Mouse (Mus musculus): ENCODE measurements around the gene Tmem53. TPM values are rescaled to one million over a fixed set of nuclear protein-coding genes. Genes with fewer than 3 reads are reported as not detected.
A peak's percentile ranks its signal among the peaks of the same experiment; 100 is the strongest.

Gene Tmem53
- polyA plus RNA-seq, 1 experiment = 6.8 TPM

DNA sequence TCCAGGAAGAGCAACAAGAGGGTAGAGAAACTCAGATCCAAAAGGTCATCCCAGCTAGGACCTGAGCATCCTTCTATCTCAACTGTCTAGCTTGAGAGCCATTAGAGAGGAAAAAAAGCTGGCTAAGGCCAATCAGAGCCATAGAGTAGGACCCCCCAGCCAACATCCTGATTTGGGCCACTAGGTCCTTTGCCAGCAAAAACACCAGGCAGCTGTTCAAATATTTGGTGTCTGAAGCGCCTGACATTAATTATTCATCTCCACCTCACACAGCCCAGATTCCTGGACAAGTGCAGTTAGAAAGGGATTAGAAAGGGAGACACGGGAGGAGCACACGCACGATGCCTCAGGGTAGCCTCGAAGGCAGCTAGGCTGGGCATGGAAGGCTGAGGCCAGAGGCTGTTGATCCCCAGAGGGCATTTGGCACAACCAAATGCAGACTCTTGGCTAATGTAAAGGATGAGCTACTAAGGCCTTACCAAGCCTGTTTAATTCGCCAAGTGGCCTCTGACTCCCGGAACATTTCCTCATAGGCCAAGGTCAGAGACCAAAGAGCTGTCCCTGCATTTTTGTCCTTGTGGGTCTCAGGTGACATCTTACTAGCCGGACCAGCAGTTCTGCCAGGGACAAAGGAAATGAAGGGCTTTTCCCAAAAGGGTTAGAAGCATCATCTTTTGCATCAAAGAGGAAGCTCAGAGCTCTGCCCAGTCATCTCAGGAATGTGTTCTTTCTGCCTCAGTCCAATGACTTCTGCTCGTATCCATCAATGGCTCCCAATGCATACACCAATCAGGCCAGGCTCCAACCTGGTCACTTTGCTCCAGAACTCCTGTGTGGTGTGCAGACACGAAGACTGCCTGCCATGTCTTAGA, 26.9 kb downstream of the Tmem53 start:
- TF ChIP-seq POLR2A (IDR thresholded peaks at IDR 0.05; ENCODE audit: low read depth, low read length) = no peak
- no peak for TF ChIP-seq CTCF (IDR thresholded peaks at IDR 0.05; ENCODE audit: borderline replicate concordance, insufficient read depth, low read length)
- H3K4me3 ChIP-seq (ENCODE audit: insufficient read depth, low read length) = no peak overlapping the region
- H3K27ac ChIP-seq (ENCODE audit: insufficient read depth, low read length) = no peak overlapping the region
- H3K4me1 ChIP-seq (ENCODE audit: control insufficient read depth, insufficient read depth, low read length) = peaks cover 14% of the 10 kb centered on the region

DNA sequence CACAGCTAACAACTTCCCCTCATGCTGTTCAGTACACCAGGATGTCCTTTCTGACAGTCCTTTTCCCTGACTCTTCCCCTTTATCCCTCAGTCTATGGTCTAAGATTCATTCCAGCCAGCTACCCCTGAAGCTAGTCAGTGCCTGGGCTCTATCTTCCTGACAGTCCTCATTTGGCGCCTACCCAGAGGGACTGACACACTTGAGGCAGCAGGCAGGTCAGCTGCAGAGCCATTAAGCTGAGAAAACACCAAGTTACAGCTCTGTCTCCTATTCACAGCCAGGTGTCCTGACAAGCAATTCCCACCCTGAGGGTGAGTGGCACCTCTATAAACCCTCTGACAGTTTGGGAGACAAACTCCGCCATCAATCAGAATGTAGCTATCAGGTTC, 27.5 kb downstream of the Tmem53 start:
- no peak for TF ChIP-seq CTCF (IDR thresholded peaks at IDR 0.05; ENCODE audit: borderline replicate concordance, insufficient read depth, low read length)
- TF ChIP-seq POLR2A (IDR thresholded peaks at IDR 0.05; ENCODE audit: low read depth, low read length) = no peak
- Histone ChIP-seq H3K4me3 (ENCODE audit: insufficient read depth, low read length) (no peak overlapping the region), H3K4me1 (ENCODE audit: control insufficient read depth, insufficient read depth, low read length) (peaks cover 18% of the 10 kb centered on the region), H3K27ac (ENCODE audit: insufficient read depth, low read length) (no peak overlapping the region)

DNA sequence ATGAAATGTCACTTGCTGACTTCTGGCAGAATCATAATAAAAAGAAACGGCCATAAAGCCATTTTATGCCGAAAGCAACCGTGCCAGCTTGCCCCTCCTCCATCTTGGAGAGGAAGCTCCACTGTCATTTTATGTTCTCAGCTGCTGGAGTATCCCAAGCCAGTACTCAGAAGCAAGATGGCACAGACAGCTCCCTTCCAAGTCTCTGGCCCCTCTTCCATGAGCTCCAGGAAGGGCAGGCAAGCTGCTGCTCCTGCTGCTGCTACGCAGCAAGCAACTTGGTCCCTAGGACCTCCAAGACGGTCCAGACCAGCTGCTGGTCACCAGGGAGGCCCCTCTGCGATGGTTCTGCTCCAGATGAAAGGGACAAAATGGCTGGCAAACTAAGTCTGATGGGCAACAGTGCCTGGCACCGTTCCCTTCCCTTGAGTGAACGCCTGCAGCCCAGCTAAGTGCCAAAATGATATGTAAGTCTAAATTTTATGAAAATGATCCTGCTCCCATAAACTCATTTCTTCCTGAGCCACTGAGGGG, 28.7 kb downstream of the Tmem53 start:
- Histone ChIP-seq H3K4me1 (ENCODE audit: control insufficient read depth, insufficient read depth, low read length) (peaks cover 18% of the 10 kb centered on the region), H3K27ac (ENCODE audit: insufficient read depth, low read length) (no peak overlapping the region), H3K4me3 (ENCODE audit: insufficient read depth, low read length) (no peak overlapping the region)
- no peak for TF ChIP-seq CTCF (IDR thresholded peaks at IDR 0.05; ENCODE audit: borderline replicate concordance, insufficient read depth, low read length)
- no peak for TF ChIP-seq POLR2A (IDR thresholded peaks at IDR 0.05; ENCODE audit: low read depth, low read length)

DNA sequence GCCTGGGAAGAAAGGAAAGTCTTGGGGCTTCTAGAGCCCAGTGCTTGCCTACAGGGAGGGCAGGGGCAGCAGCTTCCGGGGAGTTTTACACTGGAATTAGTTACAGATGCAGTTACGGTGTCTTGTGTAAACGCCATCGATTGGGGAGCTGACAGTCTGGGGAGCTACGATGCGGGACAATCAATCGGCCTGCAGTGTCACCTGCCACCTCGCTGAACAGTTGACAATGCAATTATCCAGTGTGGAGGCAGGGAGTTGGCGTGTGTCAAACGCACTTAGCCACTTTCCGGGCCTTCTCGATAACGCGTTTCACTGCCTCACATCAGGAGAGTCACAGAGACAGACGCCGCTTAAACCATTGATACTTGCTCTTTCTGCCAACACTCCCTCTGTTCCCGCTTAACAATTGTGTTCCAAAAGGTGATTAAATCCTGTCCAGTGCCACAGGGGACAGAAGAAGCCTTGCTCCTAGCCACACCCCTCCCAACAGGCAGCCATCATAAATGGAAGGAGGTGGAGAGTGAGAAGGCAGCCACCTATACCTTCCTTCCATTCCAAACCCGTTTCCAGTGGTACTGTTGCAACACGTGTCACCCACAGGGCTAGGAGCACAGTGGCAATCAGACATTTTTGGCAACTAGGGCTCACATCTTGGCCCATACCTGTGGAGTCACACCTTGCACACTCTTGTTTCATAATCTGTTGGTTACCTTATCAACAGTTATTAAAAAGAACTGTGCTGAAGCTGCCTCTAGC, 29.5 kb downstream of the Tmem53 start:
- Histone ChIP-seq H3K27ac (ENCODE audit: insufficient read depth, low read length) (no peak overlapping the region), H3K4me1 (ENCODE audit: control insufficient read depth, insufficient read depth, low read length) (peaks cover 18% of the 10 kb centered on the region), H3K4me3 (ENCODE audit: insufficient read depth, low read length) (no peak overlapping the region)
- TF ChIP-seq POLR2A (IDR thresholded peaks at IDR 0.05; ENCODE audit: low read depth, low read length) = no peak
- no peak for TF ChIP-seq CTCF (IDR thresholded peaks at IDR 0.05; ENCODE audit: borderline replicate concordance, insufficient read depth, low read length)

DNA sequence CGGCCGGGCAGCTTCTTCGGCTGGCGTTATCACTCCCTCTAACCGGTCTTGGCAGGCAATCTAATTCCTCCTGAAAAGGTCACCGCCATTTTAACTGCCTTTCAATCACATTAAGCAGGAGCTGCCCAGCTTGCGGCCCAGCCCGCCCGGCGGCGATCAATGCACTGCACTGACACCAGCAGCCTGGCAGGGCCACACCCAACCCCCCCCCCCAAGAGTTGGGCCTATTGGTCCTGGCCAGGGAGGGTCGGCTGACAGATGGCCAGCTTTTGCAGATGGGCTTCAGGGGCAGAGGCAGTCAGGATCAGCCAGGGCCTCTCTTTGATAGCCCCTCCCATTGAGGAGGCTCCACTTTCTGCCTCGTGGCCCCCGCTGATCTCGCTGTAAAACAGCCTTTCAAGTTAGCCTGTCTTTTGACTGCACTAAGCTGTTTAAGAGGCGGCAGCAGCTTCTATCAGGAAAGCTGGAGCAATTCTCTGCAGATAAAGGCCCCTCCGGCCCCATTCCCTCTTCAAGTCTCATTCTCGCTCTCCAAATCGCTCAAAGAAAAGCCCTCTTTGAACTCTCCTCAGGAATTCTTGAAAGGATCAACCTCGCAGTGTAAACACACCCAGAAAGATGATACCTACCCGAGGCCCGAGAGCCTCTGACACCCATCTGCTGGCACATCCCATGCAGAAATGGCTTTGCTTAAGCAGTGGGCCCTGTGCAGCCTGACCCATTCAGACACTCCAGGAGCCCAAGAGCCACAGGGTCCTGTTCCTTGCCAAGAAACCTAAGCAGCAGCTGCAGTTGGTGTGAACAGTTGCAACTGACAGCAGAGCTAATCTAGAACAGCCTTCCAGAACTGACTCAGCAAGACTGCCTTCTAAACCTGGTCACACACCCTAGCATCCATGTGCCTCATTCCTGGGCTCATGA, 31.8 kb downstream of the Tmem53 start:
- Histone ChIP-seq H3K27ac (ENCODE audit: insufficient read depth, low read length) (no peak overlapping the region), H3K4me1 (ENCODE audit: control insufficient read depth, insufficient read depth, low read length) (peaks cover 15% of the 10 kb centered on the region), H3K4me3 (ENCODE audit: insufficient read depth, low read length) (no peak overlapping the region)
- TF ChIP-seq CTCF (IDR thresholded peaks at IDR 0.05; ENCODE audit: borderline replicate concordance, insufficient read depth, low read length) (no peak), POLR2A (IDR thresholded peaks at IDR 0.05; ENCODE audit: low read depth, low read length) (no peak)

DNA sequence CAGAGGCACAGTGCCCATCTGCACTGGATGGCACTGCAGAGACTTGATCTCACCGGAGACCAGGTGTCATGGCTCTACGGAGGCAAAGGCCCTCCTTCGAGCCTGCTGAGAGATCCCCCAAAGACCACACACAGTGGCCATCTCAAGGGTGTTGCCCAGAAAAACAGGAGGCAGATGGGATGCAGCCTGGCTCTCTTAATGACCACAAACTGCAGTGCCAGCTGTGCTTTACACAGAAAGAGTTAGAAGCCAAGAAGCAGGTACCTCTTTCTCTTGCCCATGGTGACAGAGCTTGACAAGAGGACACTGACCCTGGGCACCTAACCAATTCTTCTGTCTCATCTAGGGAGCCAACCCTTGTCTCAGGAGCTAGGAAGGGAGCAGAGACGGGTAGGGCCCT, 32.6 kb downstream of the Tmem53 start:
- TF ChIP-seq POLR2A (IDR thresholded peaks at IDR 0.05; ENCODE audit: low read depth, low read length) = no peak
- TF ChIP-seq CTCF (IDR thresholded peaks at IDR 0.05; ENCODE audit: borderline replicate concordance, insufficient read depth, low read length) = no peak
- Histone ChIP-seq H3K4me1 (ENCODE audit: control insufficient read depth, insufficient read depth, low read length) (peaks cover 7% of the 10 kb centered on the region), H3K27ac (ENCODE audit: insufficient read depth, low read length) (no peak overlapping the region)

DNA sequence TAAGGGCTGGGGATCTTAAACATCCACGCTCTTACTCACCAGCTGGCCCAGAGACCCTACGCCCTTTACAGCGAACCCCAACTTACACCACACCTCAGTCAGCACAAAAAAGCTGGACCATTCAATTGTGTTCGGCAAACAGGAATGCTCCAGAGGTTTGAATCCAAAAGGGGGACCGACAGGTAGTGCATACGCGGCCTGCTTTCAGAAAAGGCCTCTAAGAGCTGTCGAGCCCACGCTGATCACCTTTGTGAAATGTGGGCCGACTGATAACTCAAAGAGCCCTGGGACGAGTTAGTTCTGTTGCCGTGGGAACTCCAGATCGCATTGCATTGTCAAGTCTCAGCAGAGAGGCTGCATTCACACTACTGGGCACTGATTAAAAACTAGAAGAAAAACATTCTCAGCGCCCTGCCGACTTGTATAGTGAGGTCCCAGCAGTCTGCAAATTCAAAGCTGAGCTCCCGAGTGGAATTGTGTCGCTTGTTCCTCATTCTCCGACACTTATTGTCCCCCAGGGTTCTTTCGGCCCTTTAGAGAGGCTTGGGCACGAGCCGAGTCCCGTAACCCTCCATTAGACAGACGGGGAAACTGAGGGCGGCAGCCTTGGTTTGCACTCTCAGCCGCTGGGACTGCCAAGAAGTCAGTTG, 36.7 kb downstream of the Tmem53 start:
- Histone ChIP-seq H3K27ac (ENCODE audit: insufficient read depth, low read length) (peak overlapping the region; percentile 46), H3K4me1 (ENCODE audit: control insufficient read depth, insufficient read depth, low read length) (peaks cover 4% of the 10 kb centered on the region; the same call in 1 of the 2 replicates), H3K4me3 (ENCODE audit: insufficient read depth, low read length) (peak overlapping the region; percentile 97)
- TF ChIP-seq POLR2A (IDR thresholded peaks at IDR 0.05; ENCODE audit: low read depth, low read length) (no peak), CTCF (IDR thresholded peaks at IDR 0.05; ENCODE audit: borderline replicate concordance, insufficient read depth, low read length) (no peak)

More for the DNA sequence above, 32.6 kb downstream of the Tmem53 start:
- H3K4me3 ChIP-seq (ENCODE audit: insufficient read depth, low read length) = no peak overlapping the region

DNA sequence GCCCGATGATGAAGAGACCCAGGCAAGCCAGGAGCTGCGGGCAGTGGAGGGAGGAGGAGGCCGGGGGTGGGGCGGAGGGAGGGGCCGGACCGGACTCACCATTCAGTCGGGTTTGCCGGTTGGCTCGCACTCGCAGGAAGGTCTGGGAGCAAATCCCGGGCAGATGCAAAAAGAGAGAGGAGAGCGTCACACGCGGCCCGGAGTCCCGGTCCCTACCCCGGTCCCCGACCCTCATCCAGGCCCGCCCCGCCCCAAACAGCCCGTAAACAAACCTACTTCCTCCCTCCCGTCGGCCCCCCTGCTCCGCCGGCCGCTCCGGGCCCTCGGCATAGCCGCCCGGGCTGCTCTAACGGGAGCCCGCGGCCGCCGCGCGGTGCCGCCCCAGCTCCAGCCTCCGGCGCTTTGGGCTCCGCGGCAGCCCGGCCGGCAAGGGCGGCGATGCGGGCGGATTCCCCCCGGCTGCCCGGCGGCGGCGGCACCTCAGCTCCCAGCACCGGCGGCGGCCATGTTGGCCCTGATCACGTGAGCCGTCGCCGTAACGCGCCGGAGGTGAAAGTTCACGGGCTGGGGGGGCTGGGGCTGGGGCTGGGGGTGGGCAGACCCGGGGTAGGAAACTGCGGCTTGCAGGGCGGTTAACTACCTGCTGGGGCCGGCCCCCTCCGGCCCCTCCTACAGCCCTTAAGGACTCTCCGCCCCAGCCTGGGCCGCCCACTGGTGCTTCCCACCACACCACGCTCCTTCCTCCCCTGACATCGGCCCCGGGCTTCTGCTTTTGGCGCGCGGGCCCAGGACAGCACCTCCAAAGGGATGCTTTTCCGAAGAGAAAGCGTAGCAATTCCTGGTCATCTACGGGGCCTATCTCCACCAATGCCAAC, 37.4 kb downstream of the Tmem53 start:
- Histone ChIP-seq H3K4me1 (ENCODE audit: control insufficient read depth, insufficient read depth, low read length) (peaks cover under 1% of the 10 kb centered on the region; the same call in 1 of the 2 replicates), H3K4me3 (ENCODE audit: insufficient read depth, low read length) (peak overlapping the region; percentile 97), H3K27ac (ENCODE audit: insufficient read depth, low read length) (peak overlapping the region; percentile 66)
- TF ChIP-seq CTCF (IDR thresholded peaks at IDR 0.05; ENCODE audit: borderline replicate concordance, insufficient read depth, low read length) (no peak), POLR2A (IDR thresholded peaks at IDR 0.05; ENCODE audit: low read depth, low read length) (peak; percentile 70)
